Mouse (Mus musculus) central nervous system, embryonic 18 days (tissue): ENCODE data around the gene Gm21680. TPM values are rescaled to one million over a fixed set of nuclear protein-coding genes. Genes with fewer than 3 reads are reported as not detected.

Source experiments
- polyA plus RNA-seq: library from polyadenylated mRNA; depleted of rRNA; stranded (reverse); fragments of >200 nt; gene quantifications from 2 replicates; pipeline ENCODE4 v1.2.3, GENCODE M21; 2012; rRNA removed

Gene Gm21680
- polyA plus RNA-seq: not detected in 2 replicates

GRCm38 (mm10) chr5:25972563-25972962 is at the start of gene Gm21680:
Gm21680 (minus strand) TSS chr5:25972663.

DNA sequence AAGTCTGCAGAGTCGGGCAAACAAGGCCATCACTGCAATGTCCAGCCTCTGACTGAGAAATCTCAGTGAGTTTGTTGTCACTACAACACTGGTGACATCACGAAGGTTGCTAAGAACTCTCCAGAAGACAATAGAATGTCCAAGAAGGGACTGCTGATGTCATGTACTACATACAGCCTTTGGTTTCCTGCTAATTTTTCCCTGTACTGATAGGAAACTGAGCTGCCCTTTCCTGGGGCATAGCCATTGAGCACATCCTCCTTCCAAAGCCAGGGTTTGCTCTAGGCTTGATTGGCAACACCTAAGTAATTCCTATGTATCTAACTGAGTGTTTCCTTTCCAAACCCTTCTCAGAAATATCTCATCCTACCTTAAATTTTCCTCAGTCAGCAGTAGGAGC is 32.2 kb upstream of the Gm21680 start, which contains the start of gene Gm1979:
Gene Gm1979 (minus strand): TSS at position 101 of the 400 bp plus-strand sequence.

DNA sequence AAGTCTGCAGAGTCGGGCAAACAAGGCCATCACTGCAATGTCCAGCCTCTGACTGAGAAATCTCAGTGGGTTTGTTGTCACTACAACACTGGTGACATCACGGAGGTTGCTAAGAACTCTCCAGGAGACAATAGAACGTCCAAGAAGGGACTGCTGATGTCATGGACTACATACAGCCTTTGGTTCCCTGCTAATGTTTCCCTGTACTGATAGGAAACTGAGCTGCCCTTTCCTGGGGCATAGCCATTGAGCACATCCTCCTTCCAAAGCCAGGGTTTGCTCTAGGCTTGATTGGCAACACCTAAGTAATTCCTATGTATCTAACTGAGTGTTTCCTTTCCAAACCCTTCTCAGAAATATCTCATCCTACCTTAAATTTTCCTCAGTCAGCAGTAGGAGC is 16.1 kb upstream of the Gm21680 start, which contains the start of gene Gm21698:
Gene Gm21698 (minus strand): TSS at position 101 of the 400 bp plus-strand sequence.

GRCm38 (mm10) chr5:25954317-25954716 is 18.1 kb downstream of the Gm21680 start, which contains the start of gene Gm21671:
Gm21671 (minus strand) TSS chr5:25954417.

GRCm38 (mm10) chr5:25942281-25942680 is 30.2 kb downstream of the Gm21680 start, which contains the start of gene Gm21663:
Gm21663 (minus strand) TSS chr5:25942381.

Other genes with a start within 250 kb of the Gm21680 start
- gene Actr3b, start 212.7 kb downstream of the Gm21680 start, polyA plus RNA-seq: 46.0 and 49.4 TPM in 2 replicates
- 0.03 TPM in 1 of 2 replicates, not detected in the other for gene Gm21663, start 30.3 kb downstream of the Gm21680 start, polyA plus RNA-seq
- not detected in 2 replicates for gene Gm21671, start 18.2 kb downstream of the Gm21680 start, polyA plus RNA-seq
- not detected in 2 replicates for gene Gm21698, start 16.0 kb upstream of the Gm21680 start, polyA plus RNA-seq
- 0.03 and 0.05 TPM in 2 replicates for gene Gm1979, start 32.1 kb upstream of the Gm21680 start, polyA plus RNA-seq
- gene Gm5862, start 50.3 kb upstream of the Gm21680 start, polyA plus RNA-seq: not detected in 2 replicates
- 0.04 TPM in 1 of 2 replicates, not detected in the other for gene Speer4a, start 66.9 kb upstream of the Gm21680 start, polyA plus RNA-seq
- gene Gm7347, start 85.9 kb upstream of the Gm21680 start, polyA plus RNA-seq: not detected in 2 replicates
- gene Gm10471, start 116.6 kb upstream of the Gm21680 start, polyA plus RNA-seq: not detected in 2 replicates
- gene 5031410I06Rik, start 132.7 kb upstream of the Gm21680 start, polyA plus RNA-seq: 0.03 TPM in 1 of 2 replicates, not detected in the other
- gene Gm10220, start 148.8 kb upstream of the Gm21680 start, polyA plus RNA-seq: not detected in 2 replicates